Mouse (Mus musculus): ENCODE data around the gene Mrtfa.

The Mrtfa gene

DNA sequence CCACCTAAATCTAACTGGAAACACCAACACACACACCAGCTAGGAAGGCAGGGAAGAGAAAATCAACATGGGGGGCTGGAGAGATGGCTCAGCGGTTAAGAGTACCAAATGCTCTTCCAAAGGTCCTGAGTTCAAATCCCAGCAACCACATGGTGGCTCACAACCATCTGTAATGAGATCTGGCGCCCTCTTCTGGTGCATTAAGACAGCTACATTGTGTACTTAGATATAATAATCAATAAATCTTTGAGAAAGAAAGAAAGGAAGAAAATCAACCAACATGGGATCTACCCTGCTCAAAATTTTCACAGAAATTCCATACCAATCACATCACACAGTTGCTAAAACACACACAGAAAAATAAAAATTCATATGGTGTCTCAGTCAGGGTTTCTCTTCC, 34.1 kb downstream of the Mrtfa start:
- in situ Hi-C loops (cut with MboI, MseI): no loop called here

GRCm38 (mm10) chr15:81155845-81156244, 34.7 kb downstream of the Mrtfa start:
- in situ Hi-C loops (cut with MboI, MseI): no loop called here

DNA sequence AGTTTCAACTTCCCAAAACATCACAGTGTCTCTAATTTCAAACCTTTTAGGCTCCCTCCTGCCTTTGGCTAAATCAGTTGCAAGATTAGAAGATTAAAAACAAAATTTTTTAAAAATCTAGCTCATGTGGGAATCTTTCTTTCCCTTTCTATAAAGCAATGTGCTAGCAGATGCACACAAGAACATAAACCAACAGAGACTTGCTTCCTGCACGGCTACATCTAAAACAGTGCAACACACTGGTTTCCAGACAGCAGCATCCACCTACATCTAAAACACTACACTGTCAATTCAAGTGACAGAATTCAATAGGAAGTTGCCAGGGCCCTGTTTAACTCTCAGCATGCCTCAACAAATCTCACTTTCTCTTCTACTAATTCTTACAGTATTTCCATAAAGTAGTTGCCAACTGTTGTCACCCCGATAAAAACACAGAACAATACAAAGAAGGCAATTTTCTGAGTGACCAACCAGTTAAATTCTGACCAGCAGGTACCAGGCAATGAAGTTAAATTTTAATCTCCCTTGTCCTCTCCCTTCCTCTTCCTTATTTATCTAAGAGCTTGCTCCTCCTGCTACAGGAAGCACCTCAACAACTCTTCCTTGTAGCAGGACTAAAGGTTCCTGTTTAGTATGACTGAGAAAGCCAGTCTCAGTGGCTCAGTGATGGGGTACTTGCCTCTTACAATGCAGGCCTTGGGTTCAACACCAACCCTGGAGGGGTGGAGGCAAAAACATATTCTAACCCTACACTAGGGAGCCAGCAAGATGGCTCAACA, 35.5 kb downstream of the Mrtfa start:
- in situ Hi-C loops (cut with MboI, MseI): no loop called here

- in situ Hi-C loops (cut with MboI, MseI): no loop called here
Measured at GRCm38 (mm10) chr15:81141956-81142576, 48.5 kb downstream of the Mrtfa start.

DNA sequence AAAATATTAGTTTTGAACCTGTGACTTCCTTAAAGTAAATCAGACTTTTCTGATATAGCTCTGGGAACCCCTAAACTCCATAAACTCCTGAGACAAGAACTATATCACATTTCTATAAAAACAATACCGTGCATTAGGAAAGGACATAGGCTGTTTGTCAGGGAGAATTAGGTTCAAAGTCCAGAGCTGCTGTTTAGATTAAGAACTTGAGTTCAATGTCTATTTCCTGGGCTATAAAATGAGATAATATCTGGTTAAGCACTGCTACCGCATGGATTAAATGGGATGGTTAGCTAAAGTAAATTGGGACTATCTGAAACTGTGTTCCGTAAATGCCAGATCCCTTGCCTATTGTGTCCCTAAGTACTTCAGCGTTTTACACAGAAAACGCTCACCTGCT, 50.6 kb downstream of the Mrtfa start:
- in situ Hi-C loops (cut with MboI, MseI): no loop called here

DNA sequence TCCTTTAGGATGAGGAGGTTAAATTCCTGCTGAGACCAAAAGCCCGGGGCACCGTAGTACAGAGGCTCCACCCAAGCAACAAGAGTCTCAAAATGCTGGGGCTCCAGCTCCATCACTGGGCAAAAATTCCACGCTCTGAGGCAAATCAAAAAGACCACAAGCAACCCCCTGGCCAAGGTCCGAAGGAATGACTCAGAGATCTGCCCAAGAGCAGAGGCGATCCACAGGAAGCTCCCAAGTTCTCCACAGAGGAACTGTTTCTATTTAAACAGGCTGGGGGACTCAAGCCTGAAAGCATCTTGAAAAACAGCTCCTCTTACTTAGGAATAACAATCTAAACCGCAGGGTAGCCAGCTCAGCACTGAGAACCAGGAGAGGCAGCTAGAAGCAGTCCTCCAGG, 53.3 kb downstream of the Mrtfa start:
- in situ Hi-C loops (cut with MboI, MseI): no loop called here

DNA sequence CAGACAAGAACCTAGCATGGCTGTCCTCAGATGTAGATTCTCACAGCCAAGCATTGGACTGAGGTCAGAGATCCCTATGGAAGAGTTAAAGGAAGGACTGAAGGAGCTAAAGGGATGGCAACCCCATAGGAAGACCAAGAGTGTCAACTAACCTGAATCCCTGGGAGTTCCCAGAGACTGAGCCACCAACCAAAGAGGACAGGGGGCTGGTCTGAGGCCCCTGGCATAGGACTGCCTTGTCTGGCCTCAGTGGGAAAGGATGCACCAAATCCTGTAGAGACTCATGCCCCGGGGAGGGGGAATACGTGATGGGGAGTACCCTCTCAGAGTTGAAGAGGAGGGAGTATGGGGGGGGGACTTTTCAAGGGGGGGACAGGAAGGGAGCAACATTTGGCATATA, 56.8 kb downstream of the Mrtfa start:
- in situ Hi-C loops (cut with MboI, MseI): loop anchor here (5.0 kb wide), 1 partner anchor 46 kb away; no protein-coding TSS in a partner anchor

DNA sequence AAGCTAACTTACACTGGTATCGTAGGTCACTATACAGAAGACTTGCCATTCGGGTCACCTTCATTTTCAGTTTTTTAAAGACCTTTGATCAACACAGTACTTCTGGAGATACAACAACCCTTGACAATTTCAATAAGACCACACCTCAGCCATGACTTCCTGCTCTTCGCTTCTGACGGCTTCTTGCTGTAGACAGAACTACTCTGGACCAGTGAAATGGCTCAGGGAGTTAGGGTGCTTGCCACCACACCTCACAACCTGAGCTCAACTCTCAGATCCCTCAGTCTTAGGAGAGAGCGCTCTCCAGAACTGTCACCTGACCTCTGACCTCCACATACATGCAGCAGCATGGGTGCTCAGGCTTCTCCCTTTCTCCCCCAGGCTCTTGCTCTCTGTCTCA, 59.4 kb downstream of the Mrtfa start:
- in situ Hi-C loops (cut with MboI, MseI): loop anchor here (5.0 kb wide), 1 partner anchor 44 kb away; no protein-coding TSS in a partner anchor

GRCm38 (mm10) chr15:81129970-81130369, 60.6 kb downstream of the Mrtfa start:
- in situ Hi-C loops (cut with MboI, MseI): loop anchor here (5.0 kb wide), 1 partner anchor 43 kb away; no protein-coding TSS in a partner anchor

GRCm38 (mm10) chr15:81128155-81128838, 62.3 kb downstream of the Mrtfa start:
- in situ Hi-C loops (cut with MboI, MseI): no loop called here

DNA sequence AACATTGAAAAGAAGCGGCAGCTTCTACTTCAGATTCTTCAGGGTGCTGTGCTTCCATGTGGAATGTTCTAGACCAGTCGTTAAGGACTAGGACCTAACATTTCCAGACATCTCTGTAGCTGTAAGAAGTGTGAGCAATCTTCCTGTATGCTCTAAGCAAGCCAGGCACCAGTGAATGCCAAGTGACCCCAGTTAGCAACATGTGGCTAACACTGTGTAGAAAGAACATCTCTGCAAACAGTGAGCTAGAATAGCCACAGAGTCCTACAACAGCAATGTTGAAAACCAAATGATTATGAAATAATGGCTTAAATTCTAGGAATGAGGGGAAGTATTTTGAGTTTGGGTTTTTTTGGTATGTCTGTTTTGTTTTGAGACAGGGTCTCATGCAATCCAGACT, 66.3 kb downstream of the Mrtfa start:
- in situ Hi-C loops (cut with MboI, MseI): loop anchor here (5.0 kb wide), 1 partner anchor 53 kb away; no protein-coding TSS in a partner anchor

DNA sequence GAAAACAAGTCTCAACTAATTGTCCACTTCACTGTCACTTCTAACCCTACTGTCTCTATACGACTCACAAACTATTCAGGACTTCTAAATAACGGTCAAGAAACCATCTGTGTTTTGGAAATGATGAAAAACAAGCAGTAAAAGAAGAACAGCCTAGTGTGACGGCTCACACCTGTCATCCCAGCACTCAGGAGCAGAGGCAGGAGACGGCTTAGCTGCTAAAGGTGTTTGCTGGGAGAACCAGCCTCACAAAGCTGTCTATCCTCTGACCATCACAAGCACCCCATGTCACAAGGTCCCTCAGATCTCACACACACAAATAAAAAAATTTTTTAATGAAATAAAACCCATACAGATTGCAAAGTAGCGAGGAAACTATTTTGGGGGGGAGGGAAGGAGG, 67.4 kb downstream of the Mrtfa start:
- in situ Hi-C loops (cut with MboI, MseI): loop anchor here (5.0 kb wide), 1 partner anchor 54 kb away; no protein-coding TSS in a partner anchor

- in situ Hi-C loops (cut with MboI, MseI): loop anchor here (5.0 kb wide), 1 partner anchor 55 kb away; no protein-coding TSS in a partner anchor
Measured at GRCm38 (mm10) chr15:81122535-81122934, 68.0 kb downstream of the Mrtfa start.

- in situ Hi-C loops (cut with MboI, MseI): loop anchor here (5.0 kb wide), 1 partner anchor 55 kb away; no protein-coding TSS in a partner anchor
Measured at GRCm38 (mm10) chr15:81122078-81122477, 68.5 kb downstream of the Mrtfa start.

DNA sequence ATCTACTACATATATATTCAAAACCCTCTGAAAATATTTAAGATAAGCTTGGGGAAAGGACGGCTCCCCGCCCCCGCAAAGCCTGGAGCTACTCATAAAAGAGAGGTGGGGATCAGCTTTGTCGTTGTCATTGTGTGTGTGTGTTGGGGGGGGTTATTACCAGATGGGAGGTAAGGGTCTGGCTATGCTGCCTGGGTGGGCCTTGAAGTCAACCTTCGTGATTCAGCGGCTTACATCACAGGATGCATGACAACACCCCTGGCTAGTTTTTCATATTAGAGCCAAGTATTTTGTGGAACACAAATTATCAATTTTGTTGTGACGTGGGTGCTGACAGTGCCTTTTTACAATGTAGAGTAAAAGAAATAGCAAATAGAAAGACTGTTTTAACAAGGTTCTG, 69.6 kb downstream of the Mrtfa start:
- in situ Hi-C loops (cut with MboI, MseI): loop anchor here (5.0 kb wide), 1 partner anchor 56 kb away; no protein-coding TSS in a partner anchor

DNA sequence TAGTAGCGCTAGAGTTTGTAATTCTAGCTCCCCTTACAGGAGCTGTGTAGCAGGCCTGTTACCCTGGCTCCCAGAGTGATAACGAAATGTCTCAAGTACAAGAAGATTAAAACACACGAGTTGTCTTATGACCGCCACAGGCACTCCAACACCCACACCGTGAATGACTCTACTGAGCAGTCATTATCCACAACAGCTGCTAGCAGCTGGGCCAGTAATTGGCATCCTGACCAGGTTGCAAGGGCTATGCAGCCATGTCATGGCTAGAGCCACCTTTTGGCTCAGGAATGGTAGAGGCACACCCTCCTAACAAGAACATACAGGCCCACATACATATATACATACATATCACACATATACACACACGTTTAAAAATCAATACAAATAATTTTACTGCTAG, 70.4 kb downstream of the Mrtfa start:
- in situ Hi-C loops (cut with MboI, MseI): loop anchor here (5.0 kb wide), 1 partner anchor 57 kb away; no protein-coding TSS in a partner anchor

- in situ Hi-C loops (cut with MboI, MseI): no loop called here
Measured at GRCm38 (mm10) chr15:81118226-81118625, 72.3 kb downstream of the Mrtfa start.

GRCm38 (mm10) chr15:81112589-81112988, 78.0 kb downstream of the Mrtfa start:
- in situ Hi-C loops (cut with MboI, MseI): no loop called here

DNA sequence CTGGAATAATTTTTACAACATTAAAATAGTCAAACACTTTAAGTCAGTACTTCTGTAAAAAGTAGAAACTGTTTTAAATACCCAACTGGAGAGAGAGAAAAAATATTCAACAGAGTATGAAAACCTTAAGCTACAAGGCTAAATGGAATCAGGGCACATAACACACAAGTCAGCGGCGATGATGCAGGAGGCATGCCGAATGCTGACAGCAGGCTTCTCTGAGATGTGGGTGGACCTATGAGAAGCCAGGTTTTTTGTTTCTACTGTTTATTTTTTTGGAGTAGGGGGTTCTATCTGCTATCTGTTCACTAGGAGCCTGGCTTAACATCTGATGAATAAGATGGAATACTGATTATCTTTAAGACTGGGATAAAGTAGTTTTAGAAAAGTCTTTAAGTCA, 80.2 kb downstream of the Mrtfa start:
- in situ Hi-C loops (cut with MboI, MseI): no loop called here

DNA sequence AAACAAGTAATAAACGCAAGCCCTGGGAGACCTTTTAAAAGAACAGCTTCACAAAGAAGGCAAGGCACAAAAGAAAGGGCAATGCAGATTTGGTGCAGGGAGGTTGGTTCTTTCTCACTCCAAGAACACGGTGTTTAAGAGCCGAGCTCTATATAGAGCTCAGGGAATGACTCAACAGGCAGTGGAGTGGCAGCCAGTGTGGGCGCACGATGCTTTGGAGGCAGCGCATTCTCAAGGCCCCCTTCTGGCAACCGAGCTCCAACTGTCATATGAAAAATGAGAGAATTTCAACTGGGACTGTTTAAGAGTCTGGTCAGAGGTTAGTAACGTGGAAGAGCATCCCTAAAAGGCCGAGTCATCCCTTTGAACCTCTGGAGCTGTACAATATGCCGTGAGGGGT, 84.6 kb downstream of the Mrtfa start:
- in situ Hi-C loops (cut with MboI, MseI): no loop called here

- in situ Hi-C loops (cut with MboI, MseI): no loop called here
Measured at GRCm38 (mm10) chr15:81104585-81105259, 85.8 kb downstream of the Mrtfa start.

GRCm38 (mm10) chr15:81103500-81103899, 87.1 kb downstream of the Mrtfa start:
- in situ Hi-C loops (cut with MboI, MseI): no loop called here

Data from T-helper 1 cell (primary cell).